Mouse (Mus musculus): ENCODE measurements around the gene Btbd9. TPM values are rescaled to one million over a fixed set of nuclear protein-coding genes. Genes with fewer than 3 reads are reported as not detected.

Gene Btbd9
- polyA plus RNA-seq, 1 experiment = 80.3 TPM

DNA sequence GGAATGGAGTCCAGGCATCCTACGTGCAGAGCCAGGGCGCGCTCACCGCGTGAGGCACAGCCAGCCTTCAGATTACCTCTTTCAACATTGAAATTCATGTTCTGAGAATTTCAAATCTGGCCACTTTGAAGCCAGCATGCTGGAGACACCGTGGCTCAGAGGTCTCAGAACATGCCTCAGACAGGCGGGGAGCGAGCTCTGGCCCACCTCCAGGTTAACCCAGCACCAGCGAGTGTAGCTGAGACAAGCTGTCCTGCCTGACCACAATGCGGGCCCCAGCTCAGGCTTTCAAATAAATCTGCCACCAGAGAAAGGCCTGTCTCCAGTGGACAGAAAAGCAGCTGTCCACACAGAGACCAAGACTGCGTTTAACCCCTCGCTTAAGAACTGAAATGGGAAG, 363.6 kb downstream of the Btbd9 start:
- TF ChIP-seq FLI1 (IDR thresholded peaks at IDR 0.05; ENCODE audit: low read length) (no peak), GATA1 (IDR thresholded peaks at IDR 0.05; ENCODE audit: borderline replicate concordance, low read length) (no peak)
- Histone ChIP-seq H3K36me3 (replicated peaks; ENCODE audit: low read length) (peaks cover 86% of the 10 kb centered on the region), H3K27me3 (replicated peaks) (no peaks in the 10 kb centered on the region)

GRCm38 (mm10) chr17:30210936-30211335, 365.4 kb downstream of the Btbd9 start:
- H3K9me3 ChIP-seq = no peaks in the 10 kb centered on the region
- TF ChIP-seq FLI1 (IDR thresholded peaks at IDR 0.05; ENCODE audit: low read length) = no peak
- TF ChIP-seq GATA1 (IDR thresholded peaks at IDR 0.05; ENCODE audit: borderline replicate concordance, low read length) = no peak
- H3K36me3 ChIP-seq (replicated peaks; ENCODE audit: low read length) = peaks cover 95% of the 10 kb centered on the region
- H3K27me3 ChIP-seq (replicated peaks) = no peaks in the 10 kb centered on the region
- H3K4me1 ChIP-seq = peaks cover 45% of the 10 kb centered on the region
- H3K4me3 ChIP-seq (replicated peaks) = no peak overlapping the region

More for the DNA sequence above, 363.6 kb downstream of the Btbd9 start:
- no peak overlapping the region for H3K4me3 ChIP-seq (replicated peaks)
- H3K9me3 ChIP-seq = no peaks in the 10 kb centered on the region
- H3K4me1 ChIP-seq = peaks cover 46% of the 10 kb centered on the region

DNA sequence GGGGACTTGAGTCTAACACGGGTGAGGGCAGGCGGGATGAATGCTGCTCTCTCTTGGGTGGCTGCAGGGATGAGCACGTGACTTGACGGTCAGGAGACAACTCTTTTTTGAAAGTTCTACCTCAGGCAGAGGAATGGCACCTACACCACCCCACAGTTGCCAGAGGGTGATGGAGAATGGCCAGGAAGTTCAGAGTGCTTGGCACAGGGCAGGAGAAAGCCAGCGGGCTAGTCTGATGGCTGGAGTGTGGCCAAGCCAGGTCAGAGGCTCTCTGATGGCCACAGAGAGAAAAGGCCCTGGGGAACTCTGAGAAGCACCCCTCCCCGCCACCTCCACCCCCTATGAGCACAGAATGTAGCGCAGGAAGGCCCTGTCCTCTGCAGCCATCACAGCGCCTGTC, 366.0 kb downstream of the Btbd9 start:
- Histone ChIP-seq H3K9me3 (no peaks in the 10 kb centered on the region), H3K4me1 (peaks cover 40% of the 10 kb centered on the region), H3K27me3 (replicated peaks) (no peaks in the 10 kb centered on the region), H3K4me3 (replicated peaks) (no peak overlapping the region), H3K36me3 (replicated peaks; ENCODE audit: low read length) (peaks cover 95% of the 10 kb centered on the region)
- TF ChIP-seq GATA1 (IDR thresholded peaks at IDR 0.05; ENCODE audit: borderline replicate concordance, low read length) (no peak), FLI1 (IDR thresholded peaks at IDR 0.05; ENCODE audit: low read length) (no peak)

- Histone ChIP-seq H3K27me3 (replicated peaks) (no peaks in the 10 kb centered on the region), H3K4me1 (peaks cover 52% of the 10 kb centered on the region), H3K4me3 (replicated peaks) (no peak overlapping the region), H3K36me3 (replicated peaks; ENCODE audit: low read length) (peaks cover 96% of the 10 kb centered on the region), H3K9me3 (no peaks in the 10 kb centered on the region)
- TF ChIP-seq FLI1 (IDR thresholded peaks at IDR 0.05; ENCODE audit: low read length) (no peak), GATA1 (IDR thresholded peaks at IDR 0.05; ENCODE audit: borderline replicate concordance, low read length) (no peak)
Observed at GRCm38 (mm10) chr17:30205062-30205825, 371.0 kb downstream of the Btbd9 start.

DNA sequence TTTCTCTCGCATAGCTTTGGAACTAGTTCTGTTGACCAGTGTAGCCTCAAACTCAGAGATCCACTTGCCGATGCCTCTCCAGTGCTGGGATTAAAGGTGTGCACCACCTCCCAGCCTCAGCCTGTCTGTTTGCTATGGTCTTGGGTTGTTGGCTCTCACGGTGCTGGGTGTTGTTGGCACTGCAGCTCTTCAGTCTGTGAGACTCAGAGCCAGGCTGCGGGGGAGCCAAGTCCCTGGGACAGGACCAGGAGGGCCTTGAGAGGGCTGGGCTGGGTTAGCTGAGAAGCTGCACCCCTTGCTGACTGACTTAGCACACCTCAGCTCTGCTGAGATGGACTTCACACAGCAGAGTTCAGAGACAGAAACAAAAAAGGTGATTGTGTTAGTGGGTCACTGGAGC, 376.0 kb downstream of the Btbd9 start:
- H3K36me3 ChIP-seq (replicated peaks; ENCODE audit: low read length) = peaks cover 94% of the 10 kb centered on the region
- H3K4me1 ChIP-seq = peaks cover 91% of the 10 kb centered on the region
- TF ChIP-seq FLI1 (IDR thresholded peaks at IDR 0.05; ENCODE audit: low read length) (no peak), GATA1 (IDR thresholded peaks at IDR 0.05; ENCODE audit: borderline replicate concordance, low read length) (no peak)
- no peaks in the 10 kb centered on the region for H3K27me3 ChIP-seq (replicated peaks)
- H3K4me3 ChIP-seq (replicated peaks) = no peak overlapping the region
- H3K9me3 ChIP-seq = no peaks in the 10 kb centered on the region

- Histone ChIP-seq H3K27me3 (replicated peaks) (no peaks in the 10 kb centered on the region), H3K4me3 (replicated peaks) (peak overlapping the region; percentile 14), H3K9me3 (no peaks in the 10 kb centered on the region), H3K36me3 (replicated peaks; ENCODE audit: low read length) (peaks cover 94% of the 10 kb centered on the region), H3K4me1 (peaks cover 90% of the 10 kb centered on the region)
- TF ChIP-seq FLI1 (IDR thresholded peaks at IDR 0.05; ENCODE audit: low read length) (no peak), GATA1 (IDR thresholded peaks at IDR 0.05; ENCODE audit: borderline replicate concordance, low read length) (no peak)
Observed at GRCm38 (mm10) chr17:30199374-30200247, 376.7 kb downstream of the Btbd9 start.

DNA sequence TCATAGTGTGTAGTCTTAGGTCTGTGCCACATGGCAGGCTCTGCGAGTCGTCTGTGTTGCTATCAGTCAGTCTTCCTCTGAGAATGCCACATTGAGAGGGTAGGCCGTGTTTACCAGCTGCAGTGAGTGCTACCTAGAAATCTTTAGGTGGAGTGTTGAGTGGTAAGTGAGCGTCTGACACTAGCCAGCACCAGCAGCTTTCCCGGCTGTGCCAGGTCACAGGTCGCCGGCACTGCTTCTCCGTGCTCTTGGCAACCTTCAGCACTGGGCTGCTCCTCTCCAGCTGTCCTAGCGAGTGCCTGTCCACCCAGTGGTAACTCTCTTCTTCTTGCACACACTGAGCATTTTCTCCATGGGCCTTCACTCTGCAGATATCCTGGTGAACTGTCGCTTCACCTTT, 377.9 kb downstream of the Btbd9 start:
- peaks cover 94% of the 10 kb centered on the region for H3K36me3 ChIP-seq (replicated peaks; ENCODE audit: low read length)

DNA sequence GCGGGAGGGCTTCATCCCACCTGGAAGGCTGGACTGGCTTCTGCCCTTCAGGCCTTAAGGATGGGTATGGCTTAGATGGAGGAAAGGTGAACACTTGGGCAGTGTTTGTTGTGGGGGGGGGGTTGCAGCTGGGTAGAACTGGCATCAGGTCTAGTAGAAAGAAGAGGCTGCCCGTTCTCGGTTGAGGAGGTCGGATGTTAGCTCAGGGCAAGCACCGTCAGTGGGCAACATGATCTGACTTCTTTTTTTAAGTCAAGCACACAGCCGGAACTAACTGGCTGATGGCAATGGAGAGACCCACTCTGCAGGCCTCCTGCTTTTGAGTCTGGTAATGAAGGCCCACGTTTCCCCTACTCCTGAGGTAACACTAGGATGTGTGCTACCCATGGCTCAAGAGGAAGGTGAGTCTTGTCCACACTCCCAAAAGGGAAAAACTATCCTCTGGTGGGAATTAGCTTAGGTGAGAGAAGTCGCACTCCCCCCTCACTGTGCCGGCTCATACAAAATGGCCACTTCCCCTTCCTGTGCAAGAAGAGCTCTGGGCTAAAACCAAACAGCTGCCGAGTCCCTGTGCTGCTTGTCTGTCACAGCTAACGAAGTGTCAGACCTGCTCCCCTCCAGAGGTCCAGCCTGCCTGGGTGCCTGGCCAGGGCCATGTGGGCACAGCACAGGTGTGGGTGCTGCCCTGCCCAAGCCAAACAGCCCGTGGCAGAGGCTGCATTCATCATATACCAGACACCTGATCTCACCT, 378.8 kb downstream of the Btbd9 start:
- Histone ChIP-seq H3K9me3 (no peaks in the 10 kb centered on the region), H3K36me3 (replicated peaks; ENCODE audit: low read length) (peaks cover 94% of the 10 kb centered on the region), H3K4me1 (peaks cover 86% of the 10 kb centered on the region), H3K4me3 (replicated peaks) (peak overlapping the region; percentile 72), H3K27me3 (replicated peaks) (no peaks in the 10 kb centered on the region)
- no peak for TF ChIP-seq GATA1 (IDR thresholded peaks at IDR 0.05; ENCODE audit: borderline replicate concordance, low read length)
- TF ChIP-seq FLI1 (IDR thresholded peaks at IDR 0.05; ENCODE audit: low read length) = no peak

More for the DNA sequence above, 377.9 kb downstream of the Btbd9 start:
- Histone ChIP-seq H3K9me3 (no peaks in the 10 kb centered on the region), H3K4me3 (replicated peaks) (no peak overlapping the region), H3K4me1 (peaks cover 86% of the 10 kb centered on the region), H3K27me3 (replicated peaks) (no peaks in the 10 kb centered on the region)
- TF ChIP-seq GATA1 (IDR thresholded peaks at IDR 0.05; ENCODE audit: borderline replicate concordance, low read length) (no peak), FLI1 (IDR thresholded peaks at IDR 0.05; ENCODE audit: low read length) (no peak)

Measured in megakaryocyte, embryonic 14.5 days (primary cell).